Mouse (Mus musculus) forebrain, embryonic 13.5 days (tissue): ENCODE results near the gene 1700018F24Rik. TPM values are rescaled to one million over a fixed set of nuclear protein-coding genes. Genes with fewer than 3 reads are reported as not detected.
"Not testable (repeated sequence)": the region's sequence is repeated elsewhere in the genome, so short reads cannot be mapped to it uniquely, and the experiment has no call there.

Experiments
- ATAC-seq: fragments of 200-750 bp; cut with Nextera tagmentation; 2 replicates; pipeline ENCODE4 v1.8.0; 2017
- H3K27ac ChIP-seq: fragments of 300-500 bp; sonication (generic); 2 replicates; pipeline ENCODE4 v1.5.1; 2015; ENCODE audit warnings: inconsistent platforms, mild to moderate bottlenecking, moderate library complexity
- H3K27me3 ChIP-seq: fragments of 300-500 bp; sonication (generic); 2 replicates; pipeline ENCODE4 v1.6.1; 2015; ENCODE audit warnings: mild to moderate bottlenecking, inconsistent platforms
- H3K36me3 ChIP-seq: fragments of 300-500 bp; sonication (generic); 2 replicates; pipeline ENCODE4 v1.6.1; 2015; ENCODE audit warnings: mild to moderate bottlenecking, inconsistent platforms; ENCODE audit not compliant: poor library complexity, severe bottlenecking
- H3K4me1 ChIP-seq: fragments of 300-500 bp; sonication (generic); 2 replicates; pipeline ENCODE4 v1.6.1; 2015; ENCODE audit warnings: inconsistent platforms
- H3K4me2 ChIP-seq: fragments of 300-500 bp; sonication (generic); 2 replicates; pipeline ENCODE4 v1.6.1; 2015; ENCODE audit warnings: inconsistent platforms, mild to moderate bottlenecking, moderate library complexity
- H3K4me3 ChIP-seq: fragments of 300-500 bp; sonication (generic); 2 replicates; pipeline ENCODE4 v1.5.1; 2015; ENCODE audit warnings: mild to moderate bottlenecking, inconsistent platforms
- H3K9ac ChIP-seq: fragments of 300-500 bp; sonication (generic); 2 replicates; pipeline ENCODE4 v1.6.1; 2015; ENCODE audit warnings: mild to moderate bottlenecking, inconsistent platforms
- H3K9me3 ChIP-seq: fragments of 300-500 bp; sonication (generic); replicated peaks from 2 replicates; pipeline ENCODE4 v1.6.1; 2016; ENCODE audit warnings: inconsistent platforms
- WGBS: fragments of 180-500 bp; shearing (Covaris S2); methylation state at CpG from one replicate; pipeline ENCODE4 v1.1.7; 2015; 5-methylcytosine and 5-hydroxymethylcytosine counted together
- polyA plus RNA-seq: library from polyadenylated mRNA; unstranded; fragments of >200 nt; fragmentation: Nextera tagmentation; extraction: Ambion mirVana; gene quantifications from 2 replicates; pipeline ENCODE4 v1.2.1, GENCODE M21; 2015

The 1700018F24Rik gene
- polyA plus RNA-seq: not detected in 2 replicates

GRCm38 (mm10) chr5:145042690-145043089 is at the start of gene 1700018F24Rik:
Gene 1700018F24Rik, plus strand, starts transcription at chr5:145042990.
- ATAC-seq, H3K4me2 ChIP-seq, H3K27me3 ChIP-seq, H3K4me3 ChIP-seq, H3K36me3 ChIP-seq, H3K9me3 ChIP-seq, H3K27ac ChIP-seq, H3K9ac ChIP-seq, H3K4me1 ChIP-seq: not testable (repeated sequence)
- 74% methylated on average over 3 of the region's 3 CpGs for WGBS

- no peak overlapping the region for H3K9ac ChIP-seq
- H3K36me3 ChIP-seq: no peaks in the 10 kb centered on the region
- H3K4me2 ChIP-seq: no peak overlapping the region
- H3K4me1 ChIP-seq: no peaks in the 10 kb centered on the region
- 38% methylated on average over 2 of the region's 2 CpGs for WGBS
- no peaks in the 10 kb centered on the region for H3K9me3 ChIP-seq
- no peaks in the 10 kb centered on the region for H3K27me3 ChIP-seq
- no peak overlapping the region for H3K4me3 ChIP-seq
- no peak for ATAC-seq
- H3K27ac ChIP-seq: no peak overlapping the region
Measured at GRCm38 (mm10) chr5:144998491-144998890, 44.3 kb upstream of the 1700018F24Rik start.

- Histone ChIP-seq H3K4me1 (no peaks in the 10 kb centered on the region), H3K27me3 (no peaks in the 10 kb centered on the region), H3K36me3 (no peaks in the 10 kb centered on the region), H3K4me3 (no peak overlapping the region), H3K9me3 (no peaks in the 10 kb centered on the region), H3K9ac (no peak overlapping the region), H3K4me2 (no peak overlapping the region), H3K27ac (no peak overlapping the region)
- no peak for ATAC-seq
- WGBS: 86% methylated on average over 3 of the region's 3 CpGs
Measured at GRCm38 (mm10) chr5:145003362-145003761, 39.4 kb upstream of the 1700018F24Rik start.

GRCm38 (mm10) chr5:145004495-145004894 is 38.3 kb upstream of the 1700018F24Rik start:
- WGBS: 90% methylated on average over 9 of the region's 9 CpGs
- Histone ChIP-seq H3K4me1 (no peaks in the 10 kb centered on the region), H3K4me3 (no peak overlapping the region), H3K9me3 (no peaks in the 10 kb centered on the region), H3K27me3 (no peaks in the 10 kb centered on the region), H3K27ac (no peak overlapping the region), H3K4me2 (no peak overlapping the region), H3K36me3 (no peaks in the 10 kb centered on the region), H3K9ac (no peak overlapping the region)
- ATAC-seq: no peak

GRCm38 (mm10) chr5:145005596-145005995 is 37.2 kb upstream of the 1700018F24Rik start:
- no peak overlapping the region for H3K27ac ChIP-seq
- no peak overlapping the region for H3K4me3 ChIP-seq
- H3K4me1 ChIP-seq: no peaks in the 10 kb centered on the region
- H3K4me2 ChIP-seq: no peak overlapping the region
- no peaks in the 10 kb centered on the region for H3K36me3 ChIP-seq
- 89% methylated on average over 6 of the region's 6 CpGs for WGBS
- H3K9ac ChIP-seq: no peak overlapping the region
- no peaks in the 10 kb centered on the region for H3K9me3 ChIP-seq
- no peaks in the 10 kb centered on the region for H3K27me3 ChIP-seq
- ATAC-seq: no peak

GRCm38 (mm10) chr5:145008878-145009659 is 33.7 kb upstream of the 1700018F24Rik start:
- no peak overlapping the region for H3K4me3 ChIP-seq
- H3K9me3 ChIP-seq: no peaks in the 10 kb centered on the region
- no peaks in the 10 kb centered on the region for H3K36me3 ChIP-seq
- whole genome bisulfite sequencing: 94% methylated on average over 15 of the region's 15 CpGs
- H3K27me3 ChIP-seq: no peaks in the 10 kb centered on the region
- H3K27ac ChIP-seq: no peak overlapping the region
- no peak overlapping the region for H3K4me2 ChIP-seq
- no peaks in the 10 kb centered on the region for H3K4me1 ChIP-seq
- no peak for ATAC-seq
- no peak overlapping the region for H3K9ac ChIP-seq

GRCm38 (mm10) chr5:145014278-145014677 is 28.5 kb upstream of the 1700018F24Rik start:
- no peak overlapping the region for H3K27ac ChIP-seq
- H3K4me3 ChIP-seq: no peak overlapping the region
- no peaks in the 10 kb centered on the region for H3K9me3 ChIP-seq
- no peaks in the 10 kb centered on the region for H3K4me1 ChIP-seq
- WGBS: 78% methylated on average over 1 of the region's 1 CpGs
- no peak for ATAC-seq
- H3K4me2 ChIP-seq: no peak overlapping the region
- H3K36me3 ChIP-seq: no peaks in the 10 kb centered on the region
- H3K9ac ChIP-seq: no peak overlapping the region
- no peaks in the 10 kb centered on the region for H3K27me3 ChIP-seq

GRCm38 (mm10) chr5:145016761-145017160 is 26.0 kb upstream of the 1700018F24Rik start:
- WGBS: 16% methylated on average over 2 of the region's 2 CpGs
- H3K36me3 ChIP-seq, H3K4me3 ChIP-seq, H3K4me2 ChIP-seq, H3K27ac ChIP-seq, H3K9ac ChIP-seq, H3K4me1 ChIP-seq, H3K9me3 ChIP-seq, H3K27me3 ChIP-seq, ATAC-seq: not testable (repeated sequence)

- H3K27ac ChIP-seq, H3K9me3 ChIP-seq, H3K4me2 ChIP-seq, H3K4me1 ChIP-seq, H3K9ac ChIP-seq, H3K27me3 ChIP-seq, H3K4me3 ChIP-seq, ATAC-seq, H3K36me3 ChIP-seq: not testable (repeated sequence)
- WGBS: 33% methylated on average over 1 of the region's 1 CpGs
Measured at GRCm38 (mm10) chr5:145020254-145020653, 22.5 kb upstream of the 1700018F24Rik start.

GRCm38 (mm10) chr5:145020712-145021111 is 22.1 kb upstream of the 1700018F24Rik start:
- H3K9ac ChIP-seq, H3K27me3 ChIP-seq, H3K36me3 ChIP-seq, H3K9me3 ChIP-seq, H3K27ac ChIP-seq, H3K4me3 ChIP-seq, ATAC-seq, H3K4me2 ChIP-seq, H3K4me1 ChIP-seq: not testable (repeated sequence)
- WGBS: 87% methylated on average over 1 of the region's 1 CpGs

GRCm38 (mm10) chr5:145030476-145030875 is 12.3 kb upstream of the 1700018F24Rik start:
- not testable (repeated sequence) for H3K27me3 ChIP-seq, H3K27ac ChIP-seq, ATAC-seq, H3K9me3 ChIP-seq, H3K4me2 ChIP-seq, H3K9ac ChIP-seq, H3K36me3 ChIP-seq, H3K4me3 ChIP-seq, H3K4me1 ChIP-seq
- 95% methylated on average over 1 of the region's 1 CpGs for WGBS

GRCm38 (mm10) chr5:145032391-145032790 is 10.4 kb upstream of the 1700018F24Rik start, which contains the start of gene Gm4871:
Gene Gm4871, minus strand, starts transcription at chr5:145032754.
- H3K4me3 ChIP-seq, H3K4me1 ChIP-seq, H3K27me3 ChIP-seq, H3K36me3 ChIP-seq, H3K9ac ChIP-seq, H3K4me2 ChIP-seq, H3K9me3 ChIP-seq, ATAC-seq, H3K27ac ChIP-seq: not testable (repeated sequence)
- WGBS: 69% methylated on average over 5 of the region's 5 CpGs

- ATAC-seq: no peak
- H3K9me3 ChIP-seq: no peaks in the 10 kb centered on the region
- no peaks in the 10 kb centered on the region for H3K36me3 ChIP-seq
- 50% methylated on average over 4 of the region's 4 CpGs for WGBS
- H3K27ac ChIP-seq: no peak overlapping the region
- no peaks in the 10 kb centered on the region for H3K27me3 ChIP-seq
- no peaks in the 10 kb centered on the region for H3K4me1 ChIP-seq
- no peak overlapping the region for H3K4me2 ChIP-seq
- no peak overlapping the region for H3K4me3 ChIP-seq
- no peak overlapping the region for H3K9ac ChIP-seq
Measured at GRCm38 (mm10) chr5:145041628-145042027, 1.2 kb upstream of the 1700018F24Rik start.
